Mouse (Mus musculus): Measurements from ENCODE around the gene Ptn. TPM values are rescaled to one million over a fixed set of nuclear protein-coding genes. Genes with fewer than 3 reads are reported as not detected.

Ptn gene
- polyA plus RNA-seq, 1 experiment, result 0.94 TPM

GRCm38 (mm10) chr6:36797066-36797655 lies 12.9 kb downstream of the Ptn start:
- H3K36me3 ChIP-seq (ENCODE audit: control insufficient read depth, insufficient read depth, low read length), result no peaks in the 10 kb centered on the region
- H3K27ac ChIP-seq (ENCODE audit: control insufficient read depth, insufficient read depth, low read depth, low read length), result no peak overlapping the region
- no peak overlapping the region for H3K4me3 ChIP-seq (ENCODE audit: control insufficient read depth, low read depth, low read length)
- TF ChIP-seq CTCF (IDR thresholded peaks at IDR 0.05; ENCODE audit: control insufficient read depth, insufficient read depth, insufficient replicate concordance, low read depth, low read length) (no peak), POLR2A (IDR thresholded peaks at IDR 0.05; ENCODE audit: control insufficient read depth, low read depth, low read length) (no peak)
- no peaks in the 10 kb centered on the region for H3K27me3 ChIP-seq (ENCODE audit: control insufficient read depth, insufficient read depth, low read length)
- H3K4me1 ChIP-seq (ENCODE audit: control insufficient read depth, insufficient read depth, low read length), result no peaks in the 10 kb centered on the region

DNA sequence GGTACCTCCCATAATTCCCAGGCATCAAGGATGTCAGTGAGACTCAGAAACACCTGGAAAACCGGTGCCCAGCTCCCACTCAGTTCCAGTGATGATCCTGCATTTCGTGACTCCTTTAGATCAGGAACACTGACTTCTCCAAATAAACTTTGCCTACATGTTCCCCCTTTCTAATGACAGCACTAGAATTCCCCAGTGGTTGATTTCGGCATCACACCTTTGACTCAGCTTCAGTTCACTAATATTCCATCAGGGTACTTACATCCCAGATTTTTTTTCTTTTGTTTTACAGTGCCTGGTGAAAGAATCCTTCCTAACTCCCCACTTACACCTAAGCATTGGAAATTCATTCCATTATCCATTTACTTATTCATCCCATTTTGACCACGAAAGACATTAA lies 15.5 kb downstream of the Ptn start:
- Histone ChIP-seq H3K36me3 (ENCODE audit: control insufficient read depth, insufficient read depth, low read length) (no peaks in the 10 kb centered on the region), H3K4me3 (ENCODE audit: control insufficient read depth, low read depth, low read length) (no peak overlapping the region), H3K4me1 (ENCODE audit: control insufficient read depth, insufficient read depth, low read length) (no peaks in the 10 kb centered on the region), H3K27me3 (ENCODE audit: control insufficient read depth, insufficient read depth, low read length) (no peaks in the 10 kb centered on the region), H3K27ac (ENCODE audit: control insufficient read depth, insufficient read depth, low read depth, low read length) (no peak overlapping the region)
- TF ChIP-seq POLR2A (IDR thresholded peaks at IDR 0.05; ENCODE audit: control insufficient read depth, low read depth, low read length) (no peak), CTCF (IDR thresholded peaks at IDR 0.05; ENCODE audit: control insufficient read depth, insufficient read depth, insufficient replicate concordance, low read depth, low read length) (no peak)

DNA sequence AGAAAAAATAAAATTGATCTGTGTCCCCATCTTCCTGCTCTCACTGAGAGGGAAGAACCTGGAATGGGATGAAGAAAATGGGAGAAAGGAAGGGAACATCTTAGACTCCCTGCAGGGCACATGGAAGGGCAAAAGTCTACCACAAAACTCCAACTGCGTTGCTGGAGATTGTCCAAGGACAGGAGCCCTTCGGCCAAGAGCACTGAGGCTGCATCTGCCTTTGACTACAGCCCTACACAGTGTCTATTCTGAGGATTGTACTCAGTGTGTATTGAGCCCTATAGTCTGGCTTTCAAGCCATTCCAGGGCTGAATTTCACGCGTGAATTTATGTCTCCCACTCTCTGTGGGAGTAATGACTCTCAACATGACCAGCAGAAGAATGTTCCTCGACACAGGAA lies 16.2 kb downstream of the Ptn start:
- Histone ChIP-seq H3K4me3 (ENCODE audit: control insufficient read depth, low read depth, low read length) (no peak overlapping the region), H3K27ac (ENCODE audit: control insufficient read depth, insufficient read depth, low read depth, low read length) (no peak overlapping the region), H3K27me3 (ENCODE audit: control insufficient read depth, insufficient read depth, low read length) (no peaks in the 10 kb centered on the region), H3K4me1 (ENCODE audit: control insufficient read depth, insufficient read depth, low read length) (no peaks in the 10 kb centered on the region), H3K36me3 (ENCODE audit: control insufficient read depth, insufficient read depth, low read length) (no peaks in the 10 kb centered on the region)
- TF ChIP-seq CTCF (IDR thresholded peaks at IDR 0.05; ENCODE audit: control insufficient read depth, insufficient read depth, insufficient replicate concordance, low read depth, low read length) (no peak), POLR2A (IDR thresholded peaks at IDR 0.05; ENCODE audit: control insufficient read depth, low read depth, low read length) (no peak)

DNA sequence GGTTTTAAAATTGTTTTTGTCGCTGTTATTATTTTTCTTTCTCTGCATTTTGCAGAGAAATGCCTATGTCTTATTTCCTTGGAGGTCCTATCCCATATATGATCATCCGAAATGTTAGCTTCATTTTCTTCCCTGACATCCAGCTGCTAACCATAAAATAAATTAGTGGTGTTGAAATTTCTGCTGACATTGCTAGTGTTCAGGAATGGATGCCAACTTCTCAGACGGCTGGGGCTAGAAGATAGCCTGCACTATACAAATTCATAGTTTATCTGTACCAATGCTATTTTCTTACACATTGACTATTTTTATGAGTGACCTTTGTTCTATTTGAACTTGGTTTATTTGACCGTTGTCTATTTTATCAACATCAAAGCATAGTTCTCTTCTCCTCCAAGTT lies 20.8 kb downstream of the Ptn start:
- no peak overlapping the region for H3K27ac ChIP-seq (ENCODE audit: control insufficient read depth, insufficient read depth, low read depth, low read length)
- no peaks in the 10 kb centered on the region for H3K27me3 ChIP-seq (ENCODE audit: control insufficient read depth, insufficient read depth, low read length)
- TF ChIP-seq POLR2A (IDR thresholded peaks at IDR 0.05; ENCODE audit: control insufficient read depth, low read depth, low read length) (no peak), CTCF (IDR thresholded peaks at IDR 0.05; ENCODE audit: control insufficient read depth, insufficient read depth, insufficient replicate concordance, low read depth, low read length) (no peak)

DNA sequence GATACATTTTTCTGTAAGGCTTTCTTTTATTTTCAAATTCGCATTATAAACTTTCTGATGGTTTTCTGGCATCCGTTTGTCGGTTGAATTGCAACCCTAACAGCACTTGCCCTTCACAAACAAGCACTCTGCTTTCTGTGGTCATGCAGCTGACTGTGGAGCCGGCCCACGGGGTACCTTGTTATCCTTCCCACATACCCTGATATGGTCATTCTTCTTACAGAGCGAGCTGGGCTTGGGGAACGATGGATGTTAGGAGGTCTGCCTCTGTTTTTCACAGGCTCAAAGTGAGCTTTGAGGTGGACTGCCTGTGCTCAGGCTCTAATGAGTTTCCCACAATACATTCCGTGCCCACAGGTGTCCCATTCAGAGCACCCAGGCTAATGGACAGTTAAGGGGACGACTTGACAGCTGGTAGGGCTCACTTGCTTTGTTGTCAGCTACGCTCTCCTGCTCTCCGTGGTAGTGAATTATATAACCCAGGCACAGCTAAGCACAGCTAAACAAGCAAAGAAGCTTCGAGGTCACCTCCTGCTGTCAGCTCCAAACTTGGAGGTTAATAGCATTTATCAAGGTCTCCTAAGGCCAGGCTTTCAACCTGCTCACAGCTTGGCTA lies 21.3 kb downstream of the Ptn start:
- TF ChIP-seq POLR2A (IDR thresholded peaks at IDR 0.05; ENCODE audit: control insufficient read depth, low read depth, low read length) (no peak), CTCF (IDR thresholded peaks at IDR 0.05; ENCODE audit: control insufficient read depth, insufficient read depth, insufficient replicate concordance, low read depth, low read length) (no peak)
- no peak overlapping the region for H3K4me3 ChIP-seq (ENCODE audit: control insufficient read depth, low read depth, low read length)
- H3K27me3 ChIP-seq (ENCODE audit: control insufficient read depth, insufficient read depth, low read length), result no peaks in the 10 kb centered on the region
- no peak overlapping the region for H3K27ac ChIP-seq (ENCODE audit: control insufficient read depth, insufficient read depth, low read depth, low read length)
- no peaks in the 10 kb centered on the region for H3K36me3 ChIP-seq (ENCODE audit: control insufficient read depth, insufficient read depth, low read length)
- no peaks in the 10 kb centered on the region for H3K4me1 ChIP-seq (ENCODE audit: control insufficient read depth, insufficient read depth, low read length)

More for the DNA sequence above, 20.8 kb downstream of the Ptn start:
- H3K4me1 ChIP-seq (ENCODE audit: control insufficient read depth, insufficient read depth, low read length), result no peaks in the 10 kb centered on the region
- no peak overlapping the region for H3K4me3 ChIP-seq (ENCODE audit: control insufficient read depth, low read depth, low read length)
- no peaks in the 10 kb centered on the region for H3K36me3 ChIP-seq (ENCODE audit: control insufficient read depth, insufficient read depth, low read length)

GRCm38 (mm10) chr6:36784682-36785208 lies 25.3 kb downstream of the Ptn start:
- no peaks in the 10 kb centered on the region for H3K27me3 ChIP-seq (ENCODE audit: control insufficient read depth, insufficient read depth, low read length)
- H3K4me1 ChIP-seq (ENCODE audit: control insufficient read depth, insufficient read depth, low read length), result no peaks in the 10 kb centered on the region
- no peak overlapping the region for H3K4me3 ChIP-seq (ENCODE audit: control insufficient read depth, low read depth, low read length)
- no peak overlapping the region for H3K27ac ChIP-seq (ENCODE audit: control insufficient read depth, insufficient read depth, low read depth, low read length)
- TF ChIP-seq CTCF (IDR thresholded peaks at IDR 0.05; ENCODE audit: control insufficient read depth, insufficient read depth, insufficient replicate concordance, low read depth, low read length), result no peak
- TF ChIP-seq POLR2A (IDR thresholded peaks at IDR 0.05; ENCODE audit: control insufficient read depth, low read depth, low read length), result no peak
- no peaks in the 10 kb centered on the region for H3K36me3 ChIP-seq (ENCODE audit: control insufficient read depth, insufficient read depth, low read length)

- Histone ChIP-seq H3K27me3 (ENCODE audit: control insufficient read depth, insufficient read depth, low read length) (no peaks in the 10 kb centered on the region), H3K36me3 (ENCODE audit: control insufficient read depth, insufficient read depth, low read length) (no peaks in the 10 kb centered on the region), H3K4me1 (ENCODE audit: control insufficient read depth, insufficient read depth, low read length) (no peaks in the 10 kb centered on the region)
Measured at GRCm38 (mm10) chr6:36782481-36782880, 27.5 kb downstream of the Ptn start.

More at GRCm38 (mm10) chr6:36782481-36782880, 27.5 kb downstream of the Ptn start:
- Histone ChIP-seq H3K4me3 (ENCODE audit: control insufficient read depth, low read depth, low read length) (no peak overlapping the region), H3K27ac (ENCODE audit: control insufficient read depth, insufficient read depth, low read depth, low read length) (no peak overlapping the region)
- no peak for TF ChIP-seq CTCF (IDR thresholded peaks at IDR 0.05; ENCODE audit: control insufficient read depth, insufficient read depth, insufficient replicate concordance, low read depth, low read length)
- TF ChIP-seq POLR2A (IDR thresholded peaks at IDR 0.05; ENCODE audit: control insufficient read depth, low read depth, low read length), result no peak

Measured in testis, adult 2 months (tissue).